Mouse (Mus musculus) embryonic facial prominence, embryonic 10.5 days (tissue): ENCODE data around the gene Cdon. TPM values are rescaled to one million over a fixed set of nuclear protein-coding genes. Genes with fewer than 3 reads are reported as not detected.
A peak's percentile ranks its signal among the peaks of the same experiment; 100 is the strongest.

Source experiments
- DNase-seq: peaks from one replicate; pipeline ENCODE4 v3.0.0-alpha.2; 2017; ENCODE audit warnings: low spot score
- H3K27ac ChIP-seq: fragments of 300-500 bp; sonication (generic); replicated peaks from 2 replicates; pipeline ENCODE4 v1.5.1; 2016; ENCODE audit warnings: mild to moderate bottlenecking
- H3K27me3 ChIP-seq: fragments of 300-500 bp; sonication (generic); replicated peaks from 2 replicates; pipeline ENCODE4 v1.6.1; 2016; ENCODE audit warnings: low read depth, mild to moderate bottlenecking; ENCODE audit not compliant: poor library complexity, severe bottlenecking
- H3K36me3 ChIP-seq: fragments of 300-500 bp; sonication (generic); replicated peaks from 2 replicates; pipeline ENCODE4 v1.6.1; 2016; ENCODE audit warnings: mild to moderate bottlenecking, moderate library complexity
- H3K4me1 ChIP-seq: fragments of 300-500 bp; sonication (generic); 2 replicates; pipeline ENCODE4 v1.6.1; 2016
- H3K4me3 ChIP-seq: fragments of 300-500 bp; sonication (generic); 2 replicates; pipeline ENCODE4 v1.5.1; 2016; ENCODE audit warnings: mild to moderate bottlenecking, moderate library complexity
- H3K9me3 ChIP-seq: fragments of 300-500 bp; sonication (generic); 2 replicates; pipeline ENCODE4 v1.6.1; 2016; ENCODE audit warnings: mild to moderate bottlenecking
- WGBS: fragments of 180-500 bp; shearing (Covaris S2); methylation state at CpG from one replicate; pipeline ENCODE4 v1.1.7; 2016; 5-methylcytosine and 5-hydroxymethylcytosine counted together
- polyA plus RNA-seq: library from polyadenylated mRNA; unstranded; fragments of >200 nt; fragmentation: Nextera tagmentation; extraction: Ambion mirVana; gene quantifications from 2 replicates; pipeline ENCODE4 v1.2.1, GENCODE M21; 2016

The Cdon gene
- polyA plus RNA-seq, 1 experiment from 2014 or later, result 9.9 TPM

- peaks cover 93% of the 10 kb centered on the region for H3K36me3 ChIP-seq
- 87% methylated on average over 13 of the region's 13 CpGs for WGBS
- H3K27me3 ChIP-seq, result no peaks in the 10 kb centered on the region
- H3K4me3 ChIP-seq, result no peak overlapping the region
- H3K4me1 ChIP-seq, result no peaks in the 10 kb centered on the region
- H3K9me3 ChIP-seq, result no peaks in the 10 kb centered on the region
- no peak overlapping the region for H3K27ac ChIP-seq
- DNase-seq, result no peak
Measured at GRCm38 (mm10) chr9:35482014-35482898, 61.3 kb downstream of the Cdon start.

- H3K36me3 ChIP-seq, result peaks cover 93% of the 10 kb centered on the region
- H3K4me3 ChIP-seq, result no peak overlapping the region
- no peak overlapping the region for H3K27ac ChIP-seq
- WGBS, result 91% methylated on average over 3 of the region's 3 CpGs
- H3K9me3 ChIP-seq, result no peaks in the 10 kb centered on the region
- no peak for DNase-seq
- H3K4me1 ChIP-seq, result no peaks in the 10 kb centered on the region
- no peaks in the 10 kb centered on the region for H3K27me3 ChIP-seq
Measured at GRCm38 (mm10) chr9:35483949-35484348, 63.0 kb downstream of the Cdon start.

GRCm38 (mm10) chr9:35486616-35487015 is 65.7 kb downstream of the Cdon start:
- 90% methylated on average over 13 of the region's 13 CpGs for WGBS
- H3K9me3 ChIP-seq, result no peaks in the 10 kb centered on the region
- peaks cover 93% of the 10 kb centered on the region for H3K36me3 ChIP-seq

GRCm38 (mm10) chr9:35488496-35488895 is 67.6 kb downstream of the Cdon start:
- Histone ChIP-seq H3K36me3 (peaks cover 85% of the 10 kb centered on the region), H3K4me3 (no peak overlapping the region), H3K4me1 (peaks cover 10% of the 10 kb centered on the region), H3K27me3 (no peaks in the 10 kb centered on the region), H3K27ac (no peak overlapping the region), H3K9me3 (no peaks in the 10 kb centered on the region)
- 93% methylated on average over 4 of the region's 4 CpGs for WGBS
- DNase-seq, result no peak

More at GRCm38 (mm10) chr9:35486616-35487015, 65.7 kb downstream of the Cdon start:
- no peak overlapping the region for H3K27ac ChIP-seq
- DNase-seq, result no peak
- H3K4me1 ChIP-seq, result peaks cover under 1% of the 10 kb centered on the region
- H3K27me3 ChIP-seq, result no peaks in the 10 kb centered on the region
- no peak overlapping the region for H3K4me3 ChIP-seq

- 81% methylated on average over 11 of the region's 11 CpGs for WGBS
- peaks cover 73% of the 10 kb centered on the region for H3K36me3 ChIP-seq
Measured at GRCm38 (mm10) chr9:35491109-35491866, 70.4 kb downstream of the Cdon start.

GRCm38 (mm10) chr9:35493033-35493732 is 72.3 kb downstream of the Cdon start:
- H3K27ac ChIP-seq, result no peak overlapping the region
- DNase-seq, result peak; percentile 33
- no peak overlapping the region for H3K4me3 ChIP-seq
- H3K4me1 ChIP-seq, result peaks cover 31% of the 10 kb centered on the region
- no peaks in the 10 kb centered on the region for H3K27me3 ChIP-seq
- peaks cover 66% of the 10 kb centered on the region for H3K36me3 ChIP-seq
- WGBS, result 44% methylated on average over 7 of the region's 7 CpGs
- H3K9me3 ChIP-seq, result no peaks in the 10 kb centered on the region

More at GRCm38 (mm10) chr9:35491109-35491866, 70.4 kb downstream of the Cdon start:
- H3K9me3 ChIP-seq, result no peaks in the 10 kb centered on the region
- H3K4me1 ChIP-seq, result peaks cover 31% of the 10 kb centered on the region
- no peak overlapping the region for H3K27ac ChIP-seq
- no peak overlapping the region for H3K4me3 ChIP-seq
- no peak for DNase-seq
- H3K27me3 ChIP-seq, result no peaks in the 10 kb centered on the region

GRCm38 (mm10) chr9:35493733-35494092 is 72.8 kb downstream of the Cdon start:
- 66% methylated on average over 4 of the region's 4 CpGs for WGBS
- Histone ChIP-seq H3K4me1 (peaks cover 31% of the 10 kb centered on the region), H3K36me3 (peaks cover 66% of the 10 kb centered on the region), H3K27ac (no peak overlapping the region), H3K9me3 (no peaks in the 10 kb centered on the region), H3K27me3 (no peaks in the 10 kb centered on the region), H3K4me3 (no peak overlapping the region)
- no peak for DNase-seq

GRCm38 (mm10) chr9:35494937-35495336 is 74.0 kb downstream of the Cdon start:
- 30% methylated on average over 4 of the region's 4 CpGs for WGBS
- H3K9me3 ChIP-seq, result no peaks in the 10 kb centered on the region
- DNase-seq, result no peak
- no peak overlapping the region for H3K4me3 ChIP-seq
- H3K27me3 ChIP-seq, result no peaks in the 10 kb centered on the region
- peaks cover 31% of the 10 kb centered on the region for H3K4me1 ChIP-seq
- H3K36me3 ChIP-seq, result peaks cover 64% of the 10 kb centered on the region
- H3K27ac ChIP-seq, result no peak overlapping the region

GRCm38 (mm10) chr9:35495471-35495870 is 74.5 kb downstream of the Cdon start:
- H3K36me3 ChIP-seq, result peaks cover 65% of the 10 kb centered on the region
- H3K4me1 ChIP-seq, result peaks cover 31% of the 10 kb centered on the region
- 54% methylated on average over 3 of the region's 3 CpGs for WGBS
- no peak overlapping the region for H3K4me3 ChIP-seq
- DNase-seq, result no peak
- H3K9me3 ChIP-seq, result no peaks in the 10 kb centered on the region
- H3K27me3 ChIP-seq, result no peaks in the 10 kb centered on the region
- H3K27ac ChIP-seq, result no peak overlapping the region

GRCm38 (mm10) chr9:35499946-35500345 is 79.0 kb downstream of the Cdon start:
- Histone ChIP-seq H3K4me3 (no peak overlapping the region), H3K4me1 (peaks cover 11% of the 10 kb centered on the region), H3K9me3 (no peaks in the 10 kb centered on the region), H3K27me3 (no peaks in the 10 kb centered on the region), H3K27ac (no peak overlapping the region), H3K36me3 (peaks cover 78% of the 10 kb centered on the region)
- DNase-seq, result no peak
- 90% methylated on average over 6 of the region's 6 CpGs for WGBS

GRCm38 (mm10) chr9:35502361-35503000 is 81.6 kb downstream of the Cdon start:
- no peak overlapping the region for H3K27ac ChIP-seq
- DNase-seq, result no peak
- WGBS, result 90% methylated on average over 10 of the region's 10 CpGs
- H3K36me3 ChIP-seq, result peaks cover 77% of the 10 kb centered on the region
- no peak overlapping the region for H3K4me3 ChIP-seq
- H3K4me1 ChIP-seq, result peaks cover 2% of the 10 kb centered on the region; the same call in 1 of the 2 replicates
- no peaks in the 10 kb centered on the region for H3K9me3 ChIP-seq
- H3K27me3 ChIP-seq, result no peaks in the 10 kb centered on the region

- Histone ChIP-seq H3K9me3 (no peaks in the 10 kb centered on the region), H3K4me3 (no peak overlapping the region), H3K27ac (no peak overlapping the region), H3K27me3 (no peaks in the 10 kb centered on the region; the same call in 1 of the 2 replicates), H3K4me1 (peaks cover 12% of the 10 kb centered on the region), H3K36me3 (peaks cover 30% of the 10 kb centered on the region)
- WGBS, result 52% methylated on average over 8 of the region's 8 CpGs
- DNase-seq, result peak; percentile 46
Measured at GRCm38 (mm10) chr9:35508234-35508633, 87.3 kb downstream of the Cdon start.
